Mouse (Mus musculus) CH12.LX (cell line): ENCODE results near the gene Klk1b26. TPM values are rescaled to one million over a fixed set of nuclear protein-coding genes. Genes with fewer than 3 reads are reported as not detected.

Source experiments
- polyA plus RNA-seq: library from polyadenylated mRNA; unstranded; fragments of >175 nt; gene quantifications from 2 replicates; pipeline ENCODE4 v1.2.1, GENCODE M21; 2012; ENCODE audit warnings: low read depth; ENCODE audit not compliant: insufficient read length
- total RNA-seq, 2 experiments: library from RNA; depleted of rRNA; stranded (reverse); fragments of 300-350 nt in 1 of 2; fragments of >200 nt in 1 of 2; gene quantifications; 2 replicates each; pipeline ENCODE4 v1.2.3; 2012 to 2014

Klk1b26 gene
- total and polyA plus RNA-seq, 3 experiments: not detected

Other genes with a start within 250 kb of the Klk1b26 start
Only the 20 nearest of the 28 such genes appear.
- gene Klk9, start 220.3 kb upstream of the Klk1b26 start, total RNA-seq (2012; rRNA removed): 0.08 TPM in 1 of 2 replicates, not detected in the other
- not detected in 2 replicates for gene Klk9, start 220.3 kb upstream of the Klk1b26 start, total RNA-seq (2014; rRNA removed)
- gene Klk9, start 220.3 kb upstream of the Klk1b26 start, polyA plus RNA-seq: not detected in 2 replicates
- 43.5 and 51.2 TPM in 2 replicates for gene Klk8, start 214.6 kb upstream of the Klk1b26 start, total RNA-seq (2012; rRNA removed)
- 2.3 and 5.5 TPM in 2 replicates for gene Klk8, start 214.6 kb upstream of the Klk1b26 start, total RNA-seq (2014; rRNA removed)
- gene Klk8, start 214.6 kb upstream of the Klk1b26 start, polyA plus RNA-seq: 5.0 and 5.3 TPM in 2 replicates
- not detected in 2 replicates for gene Klk7, start 200.9 kb upstream of the Klk1b26 start, total RNA-seq (2012; rRNA removed)
- not detected in 2 replicates for gene Klk7, start 200.9 kb upstream of the Klk1b26 start, total RNA-seq (2014; rRNA removed)
- gene Klk7, start 200.9 kb upstream of the Klk1b26 start, polyA plus RNA-seq: not detected in 2 replicates
- gene Klk6, start 187.7 kb upstream of the Klk1b26 start, total RNA-seq (2012; rRNA removed): not detected in 2 replicates
- not detected in 2 replicates for gene Klk6, start 187.7 kb upstream of the Klk1b26 start, total RNA-seq (2014; rRNA removed)
- not detected in 2 replicates for gene Klk6, start 187.7 kb upstream of the Klk1b26 start, polyA plus RNA-seq
- gene Klk5, start 170.2 kb upstream of the Klk1b26 start, total RNA-seq (2012; rRNA removed): not detected in 2 replicates
- gene Klk5, start 170.2 kb upstream of the Klk1b26 start, total RNA-seq (2014; rRNA removed): not detected in 2 replicates
- gene Klk5, start 170.2 kb upstream of the Klk1b26 start, polyA plus RNA-seq: not detected in 2 replicates
- not detected in 2 replicates for gene Klk4, start 131.0 kb upstream of the Klk1b26 start, total RNA-seq (2012; rRNA removed)
- not detected in 2 replicates for gene Klk4, start 131.0 kb upstream of the Klk1b26 start, total RNA-seq (2014; rRNA removed)
- gene Klk4, start 131.0 kb upstream of the Klk1b26 start, polyA plus RNA-seq: 0.26 TPM in 1 of 2 replicates, not detected in the other
- gene Klk15, start 78.4 kb upstream of the Klk1b26 start, total RNA-seq (2012; rRNA removed): not detected in 2 replicates
- gene Klk15, start 78.4 kb upstream of the Klk1b26 start, total RNA-seq (2014; rRNA removed): not detected in 2 replicates
- not detected in 2 replicates for gene Klk15, start 78.4 kb upstream of the Klk1b26 start, polyA plus RNA-seq
- not detected in 2 replicates for gene Klk1b8, start 61.5 kb upstream of the Klk1b26 start, total RNA-seq (2012; rRNA removed)
- gene Klk1b8, start 61.5 kb upstream of the Klk1b26 start, total RNA-seq (2014; rRNA removed): not detected in 2 replicates
- not detected in 2 replicates for gene Klk1b8, start 61.5 kb upstream of the Klk1b26 start, polyA plus RNA-seq
- gene Klk1b1, start 45.4 kb upstream of the Klk1b26 start, total RNA-seq (2012; rRNA removed): not detected in 2 replicates
- gene Klk1b1, start 45.4 kb upstream of the Klk1b26 start, total RNA-seq (2014; rRNA removed): not detected in 2 replicates
- not detected in 2 replicates for gene Klk1b1, start 45.4 kb upstream of the Klk1b26 start, polyA plus RNA-seq
- gene Klk1b9, start 36.1 kb upstream of the Klk1b26 start, total RNA-seq (2012; rRNA removed): not detected in 2 replicates
- not detected in 2 replicates for gene Klk1b9, start 36.1 kb upstream of the Klk1b26 start, total RNA-seq (2014; rRNA removed)
- gene Klk1b9, start 36.1 kb upstream of the Klk1b26 start, polyA plus RNA-seq: not detected in 2 replicates
- not detected in 2 replicates for gene Klk1b11, start 16.3 kb upstream of the Klk1b26 start, total RNA-seq (2012; rRNA removed)
- not detected in 2 replicates for gene Klk1b11, start 16.3 kb upstream of the Klk1b26 start, total RNA-seq (2014; rRNA removed)
- not detected in 2 replicates for gene Klk1b11, start 16.3 kb upstream of the Klk1b26 start, polyA plus RNA-seq
- gene Klk1b27, start 40.1 kb downstream of the Klk1b26 start, total RNA-seq (2012; rRNA removed): 0.29 TPM in 1 of 2 replicates, not detected in the other
- 0.69 and 0.75 TPM in 2 replicates for gene Klk1b27, start 40.1 kb downstream of the Klk1b26 start, total RNA-seq (2014; rRNA removed)
- gene Klk1b27, start 40.1 kb downstream of the Klk1b26 start, polyA plus RNA-seq: not detected in 2 replicates
- gene Klk1b21, start 90.2 kb downstream of the Klk1b26 start, total RNA-seq (2012; rRNA removed): not detected in 2 replicates
- gene Klk1b21, start 90.2 kb downstream of the Klk1b26 start, total RNA-seq (2014; rRNA removed): not detected in 2 replicates
- gene Klk1b21, start 90.2 kb downstream of the Klk1b26 start, polyA plus RNA-seq: not detected in 2 replicates
- gene Klk1b22, start 100.5 kb downstream of the Klk1b26 start, total RNA-seq (2012; rRNA removed): not detected in 2 replicates
- not detected in 2 replicates for gene Klk1b22, start 100.5 kb downstream of the Klk1b26 start, total RNA-seq (2014; rRNA removed)
- gene Klk1b22, start 100.5 kb downstream of the Klk1b26 start, polyA plus RNA-seq: not detected in 2 replicates
- not detected in 2 replicates for gene Klk1b16, start 124.6 kb downstream of the Klk1b26 start, total RNA-seq (2012; rRNA removed)
- gene Klk1b16, start 124.6 kb downstream of the Klk1b26 start, total RNA-seq (2014; rRNA removed): not detected in 2 replicates
- gene Klk1b16, start 124.6 kb downstream of the Klk1b26 start, polyA plus RNA-seq: not detected in 2 replicates
- gene Klk1b24, start 176.1 kb downstream of the Klk1b26 start, total RNA-seq (2012; rRNA removed): not detected in 2 replicates
- gene Klk1b24, start 176.1 kb downstream of the Klk1b26 start, total RNA-seq (2014; rRNA removed): not detected in 2 replicates
- not detected in 2 replicates for gene Klk1b24, start 176.1 kb downstream of the Klk1b26 start, polyA plus RNA-seq
- gene Klk1b3, start 186.0 kb downstream of the Klk1b26 start, total RNA-seq (2012; rRNA removed): not detected in 2 replicates
- gene Klk1b3, start 186.0 kb downstream of the Klk1b26 start, total RNA-seq (2014; rRNA removed): not detected in 2 replicates
- not detected in 2 replicates for gene Klk1b3, start 186.0 kb downstream of the Klk1b26 start, polyA plus RNA-seq
- gene Klk1b4, start 195.3 kb downstream of the Klk1b26 start, total RNA-seq (2012; rRNA removed): not detected in 2 replicates
- not detected in 2 replicates for gene Klk1b4, start 195.3 kb downstream of the Klk1b26 start, total RNA-seq (2014; rRNA removed)
- not detected in 2 replicates for gene Klk1b4, start 195.3 kb downstream of the Klk1b26 start, polyA plus RNA-seq
- not detected in 2 replicates for gene Klk1b5, start 203.8 kb downstream of the Klk1b26 start, total RNA-seq (2012; rRNA removed)
- not detected in 2 replicates for gene Klk1b5, start 203.8 kb downstream of the Klk1b26 start, total RNA-seq (2014; rRNA removed)
- not detected in 2 replicates for gene Klk1b5, start 203.8 kb downstream of the Klk1b26 start, polyA plus RNA-seq
- gene Klk1, start 213.2 kb downstream of the Klk1b26 start, total RNA-seq (2012; rRNA removed): not detected in 2 replicates
- 0.27 TPM in 1 of 2 replicates, not detected in the other for gene Klk1, start 213.2 kb downstream of the Klk1b26 start, total RNA-seq (2014; rRNA removed)
- gene Klk1, start 213.2 kb downstream of the Klk1b26 start, polyA plus RNA-seq: not detected in 2 replicates